Mouse (Mus musculus) layer of hippocampus, adult 2 months (tissue): Measurements from ENCODE around the gene Acta1. TPM values are rescaled to one million over a fixed set of nuclear protein-coding genes. Genes with fewer than 3 reads are reported as not detected.

Experiments
- DNase-seq, 2 experiments: peaks; one replicate each; pipeline ENCODE4 v3.0.0; 2022; ENCODE audit warnings: low spot score in 2 of 2
- H3K27ac ChIP-seq: fragments of 200-600 bp; 2 replicates; pipeline ENCODE4 v1.8.1; 2022
- H3K4me3 ChIP-seq: fragments of 200-600 bp; 2 replicates; pipeline ENCODE4 v1.8.1; 2022; ENCODE audit warnings: mild to moderate bottlenecking
- CTCF ChIP-seq: fragments of 200-600 bp; conservative IDR thresholded peaks from 2 replicates; pipeline ENCODE4 v1.8.1; 2022; ENCODE audit warnings: antibody characterized with exemption, mild to moderate bottlenecking, moderate library complexity
- total RNA-seq, 2 experiments: library from RNA; stranded (reverse); gene quantifications; 2 replicates each; pipeline ENCODE4 v1.2.3; 2021

Gene Acta1
- total RNA-seq, 2 experiments from 2014 or later: 6.0 to 6.5 TPM

- peak overlapping the region; percentile 97; the same call in 1 of the 2 replicates for H3K27ac ChIP-seq
- no peak for DNase-seq
Observed at GRCm38 (mm10) chr8:123893413-123893812, 1.1 kb downstream of the Acta1 start.

GRCm38 (mm10) chr8:123892586-123893155 lies 1.9 kb downstream of the Acta1 start:
- no peak for DNase-seq
- peak; percentile 53 for TF ChIP-seq CTCF
- peak overlapping the region; percentile 97 for H3K27ac ChIP-seq
- peak overlapping the region; percentile 62 for H3K4me3 ChIP-seq

More at GRCm38 (mm10) chr8:123893413-123893812, 1.1 kb downstream of the Acta1 start:
- H3K4me3 ChIP-seq: no peak overlapping the region
- TF ChIP-seq CTCF: no peak

- DNase-seq: peak; percentile 82 to 88
- TF ChIP-seq CTCF: no peak
- Histone ChIP-seq H3K4me3 (peak overlapping the region; percentile 62), H3K27ac (peak overlapping the region; percentile 97)
Observed at GRCm38 (mm10) chr8:123891883-123892585, 2.5 kb downstream of the Acta1 start.

GRCm38 (mm10) chr8:123891271-123891670 lies 3.3 kb downstream of the Acta1 start:
- Histone ChIP-seq H3K27ac (peak overlapping the region; percentile 97), H3K4me3 (peak overlapping the region; percentile 62)
- DNase-seq: no peak
- TF ChIP-seq CTCF: no peak

GRCm38 (mm10) chr8:123889797-123890196 lies 4.8 kb downstream of the Acta1 start:
- H3K4me3 ChIP-seq: no peak overlapping the region
- DNase-seq: no peak
- no peak overlapping the region for H3K27ac ChIP-seq
- TF ChIP-seq CTCF: no peak

- no peak for DNase-seq
- no peak overlapping the region for H3K4me3 ChIP-seq
- TF ChIP-seq CTCF: no peak
- no peak overlapping the region for H3K27ac ChIP-seq
Observed at GRCm38 (mm10) chr8:123887956-123888355, 6.6 kb downstream of the Acta1 start.

- no peak for TF ChIP-seq CTCF
- no peak overlapping the region for H3K27ac ChIP-seq
- DNase-seq: no peak
- H3K4me3 ChIP-seq: no peak overlapping the region
Observed at GRCm38 (mm10) chr8:123887163-123887562, 7.4 kb downstream of the Acta1 start.

GRCm38 (mm10) chr8:123884721-123885565 lies 9.6 kb downstream of the Acta1 start:
- no peak overlapping the region; the same call in 1 of the 2 replicates for H3K4me3 ChIP-seq
- DNase-seq: peak; percentile 75 to 91
- TF ChIP-seq CTCF: no peak
- peak overlapping the region; percentile 98 for H3K27ac ChIP-seq

- Histone ChIP-seq H3K27ac (peak overlapping the region; percentile 98), H3K4me3 (no peak overlapping the region)
- no peak for DNase-seq
Observed at GRCm38 (mm10) chr8:123883094-123883493, 11.5 kb downstream of the Acta1 start.

GRCm38 (mm10) chr8:123882412-123882811 lies 12.1 kb downstream of the Acta1 start:
- no peak for TF ChIP-seq CTCF
- Histone ChIP-seq H3K27ac (peak overlapping the region; percentile 98), H3K4me3 (no peak overlapping the region)
- no peak for DNase-seq

More at GRCm38 (mm10) chr8:123883094-123883493, 11.5 kb downstream of the Acta1 start:
- TF ChIP-seq CTCF: no peak

GRCm38 (mm10) chr8:123880821-123881350 lies 13.7 kb downstream of the Acta1 start:
- H3K27ac ChIP-seq: peak overlapping the region; percentile 93

GRCm38 (mm10) chr8:123880271-123880670 lies 14.3 kb downstream of the Acta1 start:
- TF ChIP-seq CTCF: no peak
- peak; percentile 54 to 71 for DNase-seq
- Histone ChIP-seq H3K27ac (peak overlapping the region; percentile 93), H3K4me3 (no peak overlapping the region)

More at GRCm38 (mm10) chr8:123880821-123881350, 13.7 kb downstream of the Acta1 start:
- no peak overlapping the region for H3K4me3 ChIP-seq
- no peak for DNase-seq
- TF ChIP-seq CTCF: peak; percentile 40
